Mouse (Mus musculus) retina, postnatal 1 day (tissue): ENCODE measurements around the gene Ooep.
"Not testable (repeated sequence)": the region's sequence is repeated elsewhere in the genome, so short reads cannot be mapped to it uniquely, and the experiment has no call there.

Source experiments
- DNase-seq: peaks from one replicate; pipeline ENCODE4 v3.0.0-alpha.2; 2012

Gene Ooep

DNA sequence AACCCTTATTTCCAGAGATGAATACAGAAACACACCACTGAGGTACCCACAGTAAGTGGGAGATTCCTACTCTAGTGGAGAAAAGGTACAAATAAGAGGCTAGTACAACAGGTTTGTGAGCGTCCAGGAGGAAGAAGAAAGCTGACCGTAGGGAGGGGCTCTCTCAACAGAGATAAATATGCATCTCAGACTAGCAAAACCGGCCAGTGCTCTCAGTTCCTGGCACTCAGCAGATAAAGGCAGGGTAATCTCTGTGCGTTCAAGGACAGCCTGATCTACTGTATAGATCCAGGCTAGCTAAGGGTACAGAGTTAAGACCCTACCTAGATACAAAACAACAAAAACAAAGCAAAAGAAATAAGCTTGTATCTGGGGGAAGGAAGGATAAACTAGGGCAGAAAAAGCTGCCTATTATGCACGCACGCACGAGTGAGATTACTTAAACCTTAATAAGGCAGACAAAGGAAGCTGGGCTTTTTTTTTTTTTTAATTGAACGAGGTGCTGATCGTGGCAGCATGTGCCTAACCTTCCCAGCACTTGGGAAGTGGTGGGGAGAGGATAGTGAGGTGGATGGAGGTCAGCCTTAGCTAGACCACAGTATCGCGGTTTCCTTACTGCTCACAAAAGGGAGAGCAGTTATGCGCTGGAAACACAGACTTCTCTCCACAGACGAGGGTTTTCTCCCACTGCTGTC lies 12.5 kb downstream of the Ooep start:
- no peak for DNase-seq

GRCm38 (mm10) chr9:78364701-78365100 lies 13.8 kb downstream of the Ooep start:
- DNase-seq, result no peak

GRCm38 (mm10) chr9:78363374-78363773 lies 15.2 kb downstream of the Ooep start:
- no peak for DNase-seq

DNA sequence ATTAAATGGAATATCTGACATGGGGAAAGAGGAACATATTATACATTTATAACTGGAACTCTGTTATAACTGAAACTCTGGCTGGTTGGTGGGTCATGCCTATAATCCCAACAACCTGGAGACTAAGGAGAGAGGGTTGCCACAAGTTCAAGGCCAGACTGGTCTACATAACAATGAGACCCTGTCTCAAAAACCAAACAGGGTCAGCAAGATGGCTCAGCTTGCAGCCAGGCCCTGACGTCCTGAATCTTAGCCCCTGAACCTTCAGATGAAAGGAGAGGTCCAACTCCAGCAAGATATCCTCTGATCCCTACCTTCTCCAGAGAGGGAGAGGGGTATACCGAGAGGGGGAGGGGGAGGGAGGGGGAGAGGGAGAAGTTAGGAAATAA lies 18.0 kb downstream of the Ooep start:
- no peak for DNase-seq

- no peak for DNase-seq
Measured at GRCm38 (mm10) chr9:78359750-78360483, 18.6 kb downstream of the Ooep start.

- peak; percentile 83 for DNase-seq
Measured at GRCm38 (mm10) chr9:78358053-78358452, 20.5 kb downstream of the Ooep start.

DNA sequence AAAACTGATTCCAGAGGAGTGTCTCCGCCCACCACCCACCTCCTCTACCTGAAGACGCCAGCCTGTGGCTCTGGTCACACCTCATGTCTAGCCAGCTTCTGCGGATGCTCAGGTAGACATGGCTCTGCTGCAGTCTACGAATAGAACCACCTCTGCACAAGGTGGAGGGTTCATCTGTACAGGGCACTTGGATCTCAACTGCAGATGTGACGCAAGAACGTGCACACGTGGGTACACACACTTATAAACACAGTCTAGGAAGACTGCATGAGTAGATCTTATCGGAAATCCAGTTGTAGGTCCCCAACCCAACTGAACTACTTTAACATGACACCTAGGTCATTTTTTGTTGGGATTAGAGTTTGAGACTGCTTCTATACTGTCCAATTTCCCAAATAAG lies 22.9 kb downstream of the Ooep start, which contains the start of gene Gsta2:
Gsta2 (minus strand) TSS at position 178 of the 400 bp plus-strand sequence.
- DNase-seq, result no peak

DNA sequence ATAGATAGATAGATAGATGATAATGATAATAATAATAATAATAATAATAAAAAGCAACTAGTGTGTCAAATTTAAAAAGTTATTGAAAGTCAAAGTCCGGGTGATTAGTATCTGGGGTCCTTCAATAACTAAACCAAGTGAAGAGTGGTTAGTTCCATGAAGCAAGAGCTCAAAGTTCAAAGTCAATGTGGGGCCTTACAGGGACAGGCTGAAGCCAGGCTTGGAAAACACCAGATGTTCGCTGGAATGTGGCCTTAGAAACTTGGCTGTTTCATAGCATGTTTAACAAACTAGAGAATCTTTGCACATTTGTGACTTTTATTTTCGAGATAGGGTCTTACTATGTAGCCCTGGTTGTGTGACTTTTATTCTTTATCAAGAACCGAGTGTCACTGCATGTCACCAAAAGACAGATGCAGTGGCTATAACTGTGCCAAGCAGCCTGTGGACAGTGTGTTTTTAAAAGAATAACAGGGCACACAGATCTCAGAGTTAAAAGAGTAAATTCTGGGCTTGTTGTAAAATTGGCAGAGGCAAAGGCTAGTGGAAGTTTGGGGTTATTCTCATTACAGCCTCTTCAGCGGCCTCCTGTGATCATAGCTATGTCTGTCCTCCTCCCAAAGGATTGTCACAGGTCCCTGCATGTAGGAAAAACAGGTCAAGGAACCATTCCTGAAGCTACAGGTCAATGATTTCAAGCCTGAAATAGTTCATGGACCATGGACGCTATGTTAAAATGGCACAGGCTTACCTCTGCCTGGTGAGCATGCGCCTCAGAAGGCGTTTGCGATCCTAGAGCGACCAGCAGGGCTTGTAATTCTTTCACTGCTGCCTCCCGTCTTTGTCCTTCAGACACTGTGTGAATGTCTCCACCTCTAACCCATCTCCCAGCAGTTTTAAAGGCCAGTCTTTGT lies 23.6 kb downstream of the Ooep start:
- DNase-seq, result no peak

- no peak for DNase-seq
Measured at GRCm38 (mm10) chr9:78351504-78352220, 26.9 kb downstream of the Ooep start.

GRCm38 (mm10) chr9:78350007-78350406 lies 28.5 kb downstream of the Ooep start:
- not testable (repeated sequence) for DNase-seq

DNA sequence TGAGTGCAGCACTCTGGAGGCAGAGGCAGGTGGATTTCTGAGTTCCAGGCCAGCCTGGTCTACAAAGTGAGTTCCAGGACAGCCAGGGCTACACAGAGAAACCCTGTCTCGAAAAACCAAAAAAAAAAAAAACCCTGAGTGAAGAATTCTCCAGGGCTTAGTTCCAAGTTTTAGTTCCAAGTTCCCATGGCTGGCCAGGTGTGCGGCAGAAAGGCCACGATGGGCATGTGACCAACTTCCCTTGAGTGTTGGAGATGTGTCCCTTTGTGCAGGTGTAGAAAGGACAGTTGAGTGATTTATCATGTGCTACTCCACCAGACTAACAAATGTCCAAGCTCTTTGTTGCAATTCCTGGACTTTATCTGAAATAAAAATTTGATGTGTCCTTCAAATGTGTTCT lies 29.4 kb downstream of the Ooep start:
- DNase-seq, result not testable (repeated sequence)

DNA sequence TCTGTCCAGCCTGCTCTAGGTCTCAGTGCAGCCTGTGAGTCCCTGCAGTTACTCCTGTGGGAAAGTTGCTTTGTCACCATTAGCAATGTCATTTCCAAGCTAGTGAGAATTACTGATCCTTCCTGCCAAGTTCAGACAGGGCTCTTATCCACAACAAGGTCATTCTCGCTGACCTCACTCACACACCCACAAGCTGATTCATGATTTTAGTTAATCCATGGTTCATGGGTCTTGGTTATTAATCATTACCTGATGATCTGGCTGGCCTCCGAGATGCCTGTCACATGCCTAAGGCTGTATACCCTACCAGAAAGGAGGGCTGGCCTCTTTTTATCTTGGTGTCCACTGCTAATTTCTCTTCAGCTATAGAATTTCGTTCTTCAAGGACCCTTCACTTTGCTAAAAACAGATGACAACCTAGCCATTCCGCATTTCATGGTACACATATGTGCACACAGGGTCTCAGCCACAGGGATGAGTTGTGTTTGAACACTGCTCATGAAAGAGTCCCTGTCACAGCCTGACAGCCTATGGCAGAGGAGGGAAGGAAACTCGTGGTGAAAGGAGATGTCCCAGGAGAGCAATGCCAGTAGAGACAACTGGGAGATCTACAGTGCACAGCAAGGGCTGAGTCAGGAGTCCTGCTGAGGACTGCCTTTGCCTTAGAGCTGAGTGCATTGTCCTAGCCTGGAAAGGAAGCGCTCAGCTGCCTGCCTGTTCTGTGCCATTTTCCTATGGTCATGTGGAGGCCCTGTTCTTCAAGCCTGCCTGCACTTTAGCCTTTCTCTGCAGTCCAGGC lies 30.1 kb downstream of the Ooep start:
- not testable (repeated sequence) for DNase-seq

DNA sequence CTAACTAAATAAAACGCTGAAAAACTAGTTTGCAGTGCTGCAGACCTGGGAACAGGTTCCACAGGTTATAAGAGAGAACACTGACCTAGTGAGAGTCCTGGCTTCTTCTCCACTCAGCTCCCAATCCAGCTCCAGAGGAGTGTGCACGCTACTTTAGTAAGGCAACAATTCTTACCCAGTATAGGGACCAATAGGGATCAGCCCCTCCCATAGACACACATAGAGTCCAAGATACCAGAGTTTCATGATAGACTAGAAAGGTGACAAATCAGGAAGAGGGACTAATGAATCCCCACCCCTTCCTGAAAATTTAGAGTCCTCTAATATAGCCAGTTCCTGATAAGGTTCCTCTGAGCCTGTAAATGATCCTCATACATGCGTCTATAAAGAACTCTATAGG lies 31.5 kb downstream of the Ooep start:
- DNase-seq, result no peak

DNA sequence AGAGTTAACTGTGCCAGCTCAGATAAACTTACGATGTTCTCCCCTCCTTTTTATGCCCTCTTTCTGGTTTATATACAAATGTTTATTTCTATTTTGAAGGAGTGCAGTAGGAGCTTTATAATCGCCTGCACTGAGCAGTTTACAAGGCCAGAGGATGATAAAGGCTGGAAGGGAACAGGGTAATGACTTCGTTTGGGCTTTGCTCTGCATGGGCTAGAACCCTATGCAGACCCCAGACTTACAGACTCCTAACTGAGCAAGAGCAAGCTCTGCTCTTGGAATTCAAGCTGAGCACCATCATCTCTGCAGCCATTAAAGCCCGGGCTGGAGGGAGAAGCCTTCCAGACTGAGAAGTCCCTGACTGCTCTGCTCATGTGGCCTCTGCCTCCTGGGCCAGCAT lies 33.3 kb downstream of the Ooep start:
- DNase-seq, result not testable (repeated sequence)

DNA sequence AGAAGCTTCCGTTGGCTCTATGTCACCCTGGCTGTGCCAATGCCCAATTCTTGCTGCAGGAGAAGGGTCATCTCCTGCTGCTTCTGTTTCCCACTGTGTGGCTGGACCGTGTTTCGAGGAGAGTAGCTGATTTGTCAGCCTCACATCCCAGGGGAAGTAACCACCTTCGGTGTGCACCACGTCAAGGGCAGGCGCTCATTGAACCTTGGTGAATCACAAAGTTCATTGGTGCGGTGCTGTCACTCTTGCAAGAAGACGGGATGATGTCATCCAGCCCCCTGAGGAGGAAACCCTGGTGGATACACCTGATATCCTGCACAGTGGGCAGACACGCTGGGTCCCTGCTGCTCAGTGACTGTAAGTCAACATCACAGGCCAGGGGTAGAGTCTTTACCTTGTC lies 35.5 kb downstream of the Ooep start:
- DNase-seq, result not testable (repeated sequence)

GRCm38 (mm10) chr9:78342494-78342893 lies 36.0 kb downstream of the Ooep start:
- DNase-seq, result not testable (repeated sequence)

- DNase-seq, result peak; percentile 65
Measured at GRCm38 (mm10) chr9:78340324-78340723, 38.2 kb downstream of the Ooep start.

- DNase-seq, result peak; percentile 51
Measured at GRCm38 (mm10) chr9:78337050-78337449, 41.5 kb downstream of the Ooep start.

DNA sequence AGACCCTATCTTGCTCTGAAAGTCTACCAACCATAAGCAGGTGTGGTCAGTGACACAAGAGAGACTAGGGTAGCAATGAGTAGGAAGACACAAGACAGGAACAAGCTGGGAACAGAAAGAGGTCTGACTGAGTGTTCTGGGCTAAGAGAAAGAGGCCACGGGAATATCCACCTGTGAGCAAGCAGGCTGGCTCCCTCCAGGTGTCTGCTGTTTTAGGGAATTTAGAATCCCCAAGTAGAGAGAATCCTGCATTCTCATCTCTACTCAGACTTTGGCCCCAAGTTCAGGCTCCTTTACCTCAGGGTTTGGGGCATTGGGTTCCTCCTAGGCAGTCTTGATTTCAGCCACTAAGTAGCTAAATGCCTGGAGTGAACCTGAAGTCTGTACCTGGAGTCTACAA lies 51.2 kb downstream of the Ooep start, which contains the start of gene Omt2b:
Omt2b (plus strand) TSS at position 301 of the 400 bp plus-strand sequence.
- not testable (repeated sequence) for DNase-seq
